Mouse (Mus musculus) adrenal gland, adult (tissue): Measurements from ENCODE around the gene Trim62.

Source experiments
- DNase-seq, 2 experiments: peaks; one replicate each; pipeline ENCODE4 v3.0.0; 2022 to 2023; ENCODE audit warnings: low spot score in 1 of 2; ENCODE audit not compliant: inconsistent age in 2 of 2

Gene Trim62

GRCm38 (mm10) chr4:128885540-128885939 lies 2.2 kb downstream of the Trim62 start:
- no peak for DNase-seq

- peak in 1 of 2 experiments; percentile 32 for DNase-seq
Measured at GRCm38 (mm10) chr4:128886571-128886970, 3.2 kb downstream of the Trim62 start.

- DNase-seq = peak in 1 of 2 experiments; percentile 22
Measured at GRCm38 (mm10) chr4:128887026-128887425, 3.6 kb downstream of the Trim62 start.

GRCm38 (mm10) chr4:128887641-128888091 lies 4.3 kb downstream of the Trim62 start:
- DNase-seq = peak in 1 of 2 experiments; percentile 84

GRCm38 (mm10) chr4:128888436-128888990 lies 5.1 kb downstream of the Trim62 start:
- peak in 1 of 2 experiments; percentile 22 for DNase-seq

GRCm38 (mm10) chr4:128889752-128890630 lies 6.6 kb downstream of the Trim62 start:
- peak in 1 of 2 experiments; percentile 35 for DNase-seq

- DNase-seq = peak; percentile 64 to 71
Measured at GRCm38 (mm10) chr4:128891157-128891556, 7.8 kb downstream of the Trim62 start.

- DNase-seq = peak in 1 of 2 experiments; percentile 24
Measured at GRCm38 (mm10) chr4:128891746-128892145, 8.4 kb downstream of the Trim62 start.

GRCm38 (mm10) chr4:128892188-128892587 lies 8.8 kb downstream of the Trim62 start:
- no peak for DNase-seq

- DNase-seq = no peak
Measured at GRCm38 (mm10) chr4:128894112-128894511, 10.7 kb downstream of the Trim62 start.

- DNase-seq = peak in 1 of 2 experiments; percentile 70
Measured at GRCm38 (mm10) chr4:128895841-128896240, 12.5 kb downstream of the Trim62 start.

GRCm38 (mm10) chr4:128896667-128897066 lies 13.3 kb downstream of the Trim62 start:
- no peak for DNase-seq

- no peak for DNase-seq
Measured at GRCm38 (mm10) chr4:128897911-128898421, 14.6 kb downstream of the Trim62 start.

GRCm38 (mm10) chr4:128899332-128899731 lies 16.0 kb downstream of the Trim62 start:
- peak; percentile 72 to 78 for DNase-seq

- DNase-seq = no peak
Measured at GRCm38 (mm10) chr4:128900484-128900883, 17.1 kb downstream of the Trim62 start.

GRCm38 (mm10) chr4:128902390-128902789 lies 19.0 kb downstream of the Trim62 start:
- no peak for DNase-seq

- DNase-seq = no peak
Measured at GRCm38 (mm10) chr4:128904035-128904800, 20.8 kb downstream of the Trim62 start.

- DNase-seq = no peak
Measured at GRCm38 (mm10) chr4:128905251-128905650, 21.9 kb downstream of the Trim62 start.

GRCm38 (mm10) chr4:128906757-128907156 lies 23.4 kb downstream of the Trim62 start:
- DNase-seq = no peak

GRCm38 (mm10) chr4:128907238-128907968 lies 24.0 kb downstream of the Trim62 start:
- DNase-seq = peak in 1 of 2 experiments; percentile 57
